Mouse (Mus musculus) R1 (cell line): ENCODE results near the gene Il21r.

Source experiments
- DNase-seq: peaks from one replicate; pipeline ENCODE4 v3.0.0-alpha.2; 2018; ENCODE audit warnings: low read depth, low spot score

The Il21r gene

GRCm38 (mm10) chr7:125574832-125575231 is 28.4 kb upstream of the Il21r start:
- DNase-seq = no peak

GRCm38 (mm10) chr7:125575738-125576540 is 27.3 kb upstream of the Il21r start:
- DNase-seq = no peak

GRCm38 (mm10) chr7:125576982-125577381 is 26.2 kb upstream of the Il21r start:
- no peak for DNase-seq

- no peak for DNase-seq
Measured at GRCm38 (mm10) chr7:125577486-125578088, 25.6 kb upstream of the Il21r start.

GRCm38 (mm10) chr7:125578106-125578505 is 25.1 kb upstream of the Il21r start:
- DNase-seq = no peak

GRCm38 (mm10) chr7:125579545-125580219 is 23.5 kb upstream of the Il21r start:
- no peak for DNase-seq

- DNase-seq = no peak
Measured at GRCm38 (mm10) chr7:125580220-125580549, 23.0 kb upstream of the Il21r start.

- peak; percentile 15 for DNase-seq
Measured at GRCm38 (mm10) chr7:125580625-125581316, 22.5 kb upstream of the Il21r start.

- peak; percentile 66 for DNase-seq
Measured at GRCm38 (mm10) chr7:125581317-125581672, 21.9 kb upstream of the Il21r start.

GRCm38 (mm10) chr7:125583325-125584004 is 19.8 kb upstream of the Il21r start:
- no peak for DNase-seq

GRCm38 (mm10) chr7:125584005-125584369 is 19.2 kb upstream of the Il21r start:
- DNase-seq = no peak

GRCm38 (mm10) chr7:125586355-125586754 is 16.9 kb upstream of the Il21r start:
- peak; percentile 27 for DNase-seq

- DNase-seq = no peak
Measured at GRCm38 (mm10) chr7:125588721-125589120, 14.5 kb upstream of the Il21r start.

GRCm38 (mm10) chr7:125589896-125590295 is 13.3 kb upstream of the Il21r start:
- no peak for DNase-seq

- DNase-seq = no peak
Measured at GRCm38 (mm10) chr7:125593831-125594230, 9.4 kb upstream of the Il21r start.

- DNase-seq = no peak
Measured at GRCm38 (mm10) chr7:125596406-125596805, 6.8 kb upstream of the Il21r start.

- no peak for DNase-seq
Measured at GRCm38 (mm10) chr7:125597083-125597482, 6.1 kb upstream of the Il21r start.

- DNase-seq = no peak
Measured at GRCm38 (mm10) chr7:125597516-125598347, 5.5 kb upstream of the Il21r start.

GRCm38 (mm10) chr7:125599373-125599973 is 3.8 kb upstream of the Il21r start:
- DNase-seq = no peak

GRCm38 (mm10) chr7:125600136-125600535 is 3.1 kb upstream of the Il21r start:
- no peak for DNase-seq
